Mouse (Mus musculus) adipose tissue, adult 10 weeks (tissue): ENCODE measurements around the gene Serpine1. TPM values are rescaled to one million over a fixed set of nuclear protein-coding genes. Genes with fewer than 3 reads are reported as not detected.

Source experiments
- polyA plus RNA-seq: library from polyadenylated mRNA; stranded (reverse); fragments of 350-450 nt; fragmentation: Illumina TruSeq; extraction: RNeasy Lipid Tissue Mini Kit (QIAGEN cat#74804); gene quantifications from one replicate; pipeline ENCODE4 v1.2.3, GENCODE M21; 2014; ENCODE audit warnings: low read depth, low replicate concordance

Serpine1 gene
- 7.4 TPM for polyA plus RNA-seq

GRCm38 (mm10) chr5:137072079-137072960 is at the start of gene Serpine1:
Serpine1 (minus strand) TSS chr5:137072268.

GRCm38 (mm10) chr5:137115866-137116847 is 44.1 kb upstream of the Serpine1 start, which contains the start of gene Trim56:
Trim56 (minus strand) TSS chr5:137116209.

GRCm38 (mm10) chr5:137045402-137046323 is 26.4 kb downstream of the Serpine1 start, which contains the start of gene Ap1s1:
Ap1s1 (minus strand) TSS chr5:137046135.

GRCm38 (mm10) chr5:137026092-137026491 is 46.0 kb downstream of the Serpine1 start, which contains the start of gene Vgf:
Vgf (plus strand) TSS chr5:137026392.

Other genes with a start within 250 kb of the Serpine1 start
- not detected for gene Col26a1, start 189.1 kb downstream of the Serpine1 start, polyA plus RNA-seq
- 34.6 TPM for gene Ift22, start 164.1 kb downstream of the Serpine1 start, polyA plus RNA-seq
- gene Fis1, start 119.0 kb downstream of the Serpine1 start, polyA plus RNA-seq: 163 TPM
- 27.0 TPM for gene Cldn15, start 105.7 kb downstream of the Serpine1 start, polyA plus RNA-seq
- gene Plod3, start 85.2 kb downstream of the Serpine1 start, polyA plus RNA-seq: 48.1 TPM
- 55.9 TPM for gene Znhit1, start 84.2 kb downstream of the Serpine1 start, polyA plus RNA-seq
- not detected for gene Vgf, start 45.9 kb downstream of the Serpine1 start, polyA plus RNA-seq
- 63.5 TPM for gene Ap1s1, start 26.1 kb downstream of the Serpine1 start, polyA plus RNA-seq
- 12.5 TPM for gene Trim56, start 43.9 kb upstream of the Serpine1 start, polyA plus RNA-seq
- 0.58 TPM for gene Muc3, start 77.1 kb upstream of the Serpine1 start, polyA plus RNA-seq
- 0.52 TPM for gene Muc3a, start 140.1 kb upstream of the Serpine1 start, polyA plus RNA-seq
- 0.71 TPM for gene Ache, start 215.3 kb upstream of the Serpine1 start, polyA plus RNA-seq
- gene Ufsp1, start 222.4 kb upstream of the Serpine1 start, polyA plus RNA-seq: 9.6 TPM
- 161 TPM for gene Srrt, start 235.4 kb upstream of the Serpine1 start, polyA plus RNA-seq
- gene Trip6, start 242.1 kb upstream of the Serpine1 start, polyA plus RNA-seq: 35.0 TPM